Mouse (Mus musculus): ENCODE data around the gene Naxe.

The Naxe gene

DNA sequence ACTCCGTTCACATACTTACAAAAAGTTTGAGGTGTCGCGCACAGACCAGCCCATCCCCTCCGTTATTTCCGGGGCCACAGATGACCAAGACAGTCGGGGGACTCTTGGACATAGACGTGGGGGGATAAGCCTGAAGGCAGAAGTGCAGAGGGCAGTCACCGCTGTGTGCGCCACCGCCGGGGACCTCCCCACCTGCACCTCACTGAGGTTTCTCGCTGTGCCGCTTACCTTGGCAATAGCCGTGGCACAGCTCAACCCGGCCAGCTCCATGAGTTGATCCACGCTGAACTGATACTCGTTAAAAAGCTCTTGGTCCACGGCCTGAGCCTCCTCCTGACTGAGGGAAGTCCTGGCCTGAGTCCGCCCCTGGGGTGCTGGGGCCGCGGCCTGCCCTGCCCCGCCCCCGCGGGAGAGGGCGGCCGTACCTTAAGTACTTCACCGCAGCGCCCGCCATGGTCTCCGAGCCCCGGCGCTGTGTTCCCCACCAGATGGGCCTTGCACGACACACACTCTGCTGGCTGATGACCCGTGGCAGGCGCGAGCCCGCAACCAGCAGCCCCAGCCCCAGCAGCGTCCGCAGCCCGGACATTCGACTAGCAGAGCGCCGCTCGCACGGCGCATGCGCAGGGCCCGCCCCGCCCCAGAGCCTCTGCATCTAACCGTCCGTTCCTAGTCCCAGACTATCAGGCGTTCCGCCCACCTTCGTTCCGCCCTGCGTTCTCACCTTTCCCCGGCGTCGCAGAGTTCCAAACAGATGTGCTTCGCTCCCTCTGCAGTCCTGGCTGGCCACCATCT lies at the start of gene Naxe:
Gene Naxe, minus strand, starts transcription at position 594 of the 795 bp plus-strand sequence.
- peak; percentile 89 for DNase-seq (ENCODE audit: low spot score)

DNA sequence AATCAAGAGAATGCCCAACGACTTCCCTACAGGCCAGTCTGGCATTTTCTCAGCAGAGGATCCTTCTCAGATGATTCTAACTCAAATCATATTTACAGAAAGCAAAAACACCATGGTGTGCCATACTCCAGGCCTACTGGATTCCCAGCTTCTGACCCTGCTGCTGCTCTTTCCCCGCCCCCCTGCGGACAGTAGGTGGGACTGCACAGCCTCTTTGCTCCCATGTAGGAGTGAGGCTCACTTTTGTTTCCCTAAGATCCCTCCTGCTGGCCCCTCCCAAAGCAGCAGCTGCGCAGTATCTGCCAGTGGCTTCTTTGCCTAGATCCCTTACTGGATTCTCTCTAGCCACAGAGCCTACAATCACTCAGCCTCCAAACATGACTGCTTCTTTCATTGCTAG lies 47.8 kb upstream of the Naxe start:
- no peak for DNase-seq (ENCODE audit: low spot score)

DNA sequence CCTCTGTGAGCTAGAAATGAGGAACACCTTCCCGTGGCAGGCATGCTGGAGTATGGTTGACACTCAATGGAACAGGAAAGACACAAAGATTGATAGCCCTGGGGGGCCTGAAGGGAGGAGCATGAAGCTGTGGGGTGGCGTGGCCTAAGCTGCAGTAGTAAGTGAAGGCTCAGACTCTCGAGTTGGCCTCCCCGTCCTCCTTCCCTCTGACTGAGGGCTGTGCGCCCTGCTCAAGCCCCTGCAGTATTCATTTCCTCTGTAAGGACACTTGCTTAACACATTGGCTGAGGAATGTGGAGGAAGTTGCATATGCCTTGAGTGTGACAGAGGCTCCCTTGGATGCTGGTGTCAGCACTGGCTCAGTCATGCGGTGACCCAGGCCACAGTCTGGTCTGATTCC lies 44.3 kb upstream of the Naxe start:
- no peak for DNase-seq (ENCODE audit: low spot score)

DNA sequence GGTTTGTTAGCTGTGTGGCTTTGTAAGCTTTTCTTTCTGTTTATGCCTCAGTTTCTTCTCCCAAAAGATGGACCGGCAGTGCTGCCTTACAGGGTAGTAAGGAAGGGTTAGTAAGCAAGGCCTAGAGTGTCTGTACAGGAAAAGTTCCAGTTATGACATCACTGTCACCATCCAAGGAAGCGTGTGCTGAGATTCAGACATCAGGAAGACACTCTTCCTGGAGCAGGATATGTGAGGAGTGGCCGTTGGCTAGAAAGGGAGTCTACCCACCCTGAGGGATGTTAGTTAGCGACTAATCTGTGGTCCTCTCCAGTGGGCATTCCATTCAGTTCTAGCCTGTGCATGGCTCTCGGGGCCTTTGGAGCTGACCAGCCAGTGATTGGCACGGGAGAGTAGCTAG lies 43.9 kb upstream of the Naxe start:
- DNase-seq (ENCODE audit: low spot score), result no peak

- no peak for DNase-seq (ENCODE audit: low spot score)
Observed at GRCm38 (mm10) chr3:88101736-88102135, 43.4 kb upstream of the Naxe start.

GRCm38 (mm10) chr3:88100251-88100650 lies 42.0 kb upstream of the Naxe start:
- DNase-seq (ENCODE audit: low spot score), result no peak

GRCm38 (mm10) chr3:88097666-88098065 lies 39.4 kb upstream of the Naxe start:
- DNase-seq (ENCODE audit: low spot score), result no peak

DNA sequence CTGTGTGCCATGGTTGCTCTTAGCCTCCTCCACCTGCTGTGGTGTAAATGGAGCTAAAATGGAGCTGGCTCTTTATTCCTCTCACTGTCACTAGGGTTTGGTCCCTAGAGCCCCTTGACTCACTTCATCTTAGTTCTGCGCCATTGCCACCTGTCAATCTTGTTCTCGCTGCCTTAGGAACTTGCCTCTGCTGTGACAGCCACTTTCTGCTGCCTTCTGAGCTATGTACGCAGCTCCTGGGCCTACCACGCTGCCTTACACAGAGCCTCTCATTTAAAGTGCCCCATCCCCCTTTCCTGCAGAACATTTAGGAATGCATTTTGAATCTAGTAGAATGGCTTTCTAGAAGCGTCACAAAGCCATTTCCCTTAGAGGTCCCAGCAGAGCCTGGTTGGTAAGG lies 35.8 kb upstream of the Naxe start:
- DNase-seq (ENCODE audit: low spot score), result no peak

- DNase-seq (ENCODE audit: low spot score), result no peak
Observed at GRCm38 (mm10) chr3:88090616-88091015, 32.3 kb upstream of the Naxe start.

DNA sequence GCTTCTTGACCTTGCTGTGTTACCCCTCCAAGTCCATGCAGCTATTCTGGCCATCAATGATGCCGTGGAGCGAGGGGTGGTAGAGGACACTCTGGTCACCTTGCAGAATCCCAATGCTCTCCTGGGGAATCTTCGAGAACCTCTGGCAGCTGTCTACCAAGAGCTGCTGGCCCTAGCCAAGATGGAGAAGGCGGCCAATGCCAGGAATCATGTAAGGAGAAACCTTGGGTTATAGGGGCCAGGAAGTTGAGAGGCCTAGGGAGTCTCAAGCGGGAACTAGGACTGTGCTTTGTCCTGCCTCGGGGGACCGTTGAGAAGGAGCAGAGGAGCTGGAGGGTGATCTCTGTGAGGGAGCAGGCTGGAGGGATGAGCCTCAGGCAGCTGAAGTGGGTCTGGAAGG lies 31.8 kb upstream of the Naxe start:
- no peak for DNase-seq (ENCODE audit: low spot score)

DNA sequence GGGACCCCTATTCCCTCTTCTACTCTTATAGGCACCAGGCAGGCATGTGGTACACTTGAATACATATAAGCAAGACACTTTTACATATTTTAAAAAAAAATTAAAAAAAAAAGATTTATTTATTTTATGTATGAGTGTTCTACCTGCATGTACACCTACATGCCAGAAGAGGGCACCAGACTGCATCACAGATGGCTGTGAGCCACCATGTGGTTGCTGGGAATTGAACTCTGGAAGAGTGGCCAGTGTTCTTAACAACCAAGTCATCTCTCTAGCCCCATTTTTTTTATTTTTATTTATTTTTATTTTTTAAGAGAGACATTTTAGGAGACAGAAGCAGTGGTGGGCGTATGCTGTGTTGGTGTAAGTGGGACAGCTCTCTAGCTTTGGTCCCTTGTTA lies 29.4 kb upstream of the Naxe start:
- DNase-seq (ENCODE audit: low spot score), result no peak

DNA sequence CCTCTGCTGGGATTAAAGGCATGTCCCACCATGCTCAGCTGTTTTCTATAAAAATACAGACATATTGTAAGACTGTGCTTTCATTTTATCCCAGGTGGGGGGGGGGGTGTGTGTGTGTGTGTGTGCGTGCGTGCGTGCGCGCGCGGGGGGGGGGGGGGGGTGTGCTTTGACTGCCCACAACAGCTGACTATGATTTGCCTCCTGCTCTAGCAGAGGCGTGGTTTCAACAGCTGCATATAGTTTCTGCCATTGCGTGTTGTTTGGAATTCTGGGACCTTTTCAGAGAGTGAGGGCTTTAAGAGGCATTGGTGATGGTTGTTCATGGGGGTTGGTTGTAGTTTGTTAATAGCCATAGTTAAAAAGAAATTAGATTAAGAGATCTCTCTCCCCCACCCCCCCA lies 27.2 kb upstream of the Naxe start:
- no peak for DNase-seq (ENCODE audit: low spot score)

- no peak for DNase-seq (ENCODE audit: low spot score)
Observed at GRCm38 (mm10) chr3:88084001-88084400, 25.7 kb upstream of the Naxe start.

- no peak for DNase-seq (ENCODE audit: low spot score)
Observed at GRCm38 (mm10) chr3:88082663-88083062, 24.4 kb upstream of the Naxe start.

- no peak for DNase-seq (ENCODE audit: low spot score)
Observed at GRCm38 (mm10) chr3:88082224-88082618, 23.9 kb upstream of the Naxe start.

- DNase-seq (ENCODE audit: low spot score), result peak; percentile 94
Observed at GRCm38 (mm10) chr3:88081345-88082223, 23.3 kb upstream of the Naxe start, which contains the start of gene Iqgap3. TSS of gene Iqgap3 (plus strand) at chr3:88081971.

DNA sequence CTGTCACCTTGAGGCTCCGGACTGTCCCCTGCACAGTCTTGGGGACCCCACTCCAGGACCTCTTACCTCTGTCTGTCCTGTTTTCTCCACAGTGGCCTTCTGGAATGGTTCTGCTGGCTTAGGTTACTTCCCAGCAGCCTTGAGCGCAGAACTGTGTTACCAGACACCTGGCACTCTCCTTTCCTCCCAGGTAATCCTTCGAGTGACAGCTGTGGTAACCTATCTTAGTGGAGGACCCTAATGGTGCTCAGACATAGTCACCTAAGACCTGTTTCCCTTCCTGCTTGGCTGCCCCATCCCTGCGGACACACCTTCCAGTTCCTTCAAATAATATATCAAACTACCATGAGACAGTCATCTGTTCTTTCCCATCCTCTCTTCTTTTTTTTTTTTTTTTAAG lies 19.9 kb upstream of the Naxe start, which contains the start of gene Ttc24:
Gene Ttc24, minus strand, starts transcription at position 101 of the 400 bp plus-strand sequence.
- no peak for DNase-seq (ENCODE audit: low spot score)

- no peak for DNase-seq (ENCODE audit: low spot score)
Observed at GRCm38 (mm10) chr3:88077441-88077840, 19.1 kb upstream of the Naxe start.

DNA sequence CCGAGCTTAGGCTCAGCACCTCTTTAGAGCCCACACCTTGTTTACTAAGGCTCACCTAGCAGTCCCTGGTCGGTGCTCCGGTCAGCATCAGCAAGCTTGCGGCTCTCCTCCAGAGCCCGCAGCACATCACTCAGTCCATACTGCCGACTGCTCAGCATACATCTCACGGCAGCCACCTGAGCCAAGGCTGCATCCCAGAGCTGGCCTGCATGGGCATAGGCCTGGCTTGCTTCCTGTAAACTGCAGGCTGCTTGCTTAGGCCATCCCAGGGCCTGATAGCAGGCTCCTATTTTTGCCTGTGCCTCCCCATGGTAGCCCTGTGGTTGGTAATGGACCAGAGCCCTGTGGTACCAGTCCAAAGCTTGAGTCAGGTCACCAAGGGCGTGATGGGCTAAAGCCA lies 16.5 kb upstream of the Naxe start:
- DNase-seq (ENCODE audit: low spot score), result no peak

GRCm38 (mm10) chr3:88074351-88074750 lies 16.1 kb upstream of the Naxe start:
- DNase-seq (ENCODE audit: low spot score), result no peak

DNA sequence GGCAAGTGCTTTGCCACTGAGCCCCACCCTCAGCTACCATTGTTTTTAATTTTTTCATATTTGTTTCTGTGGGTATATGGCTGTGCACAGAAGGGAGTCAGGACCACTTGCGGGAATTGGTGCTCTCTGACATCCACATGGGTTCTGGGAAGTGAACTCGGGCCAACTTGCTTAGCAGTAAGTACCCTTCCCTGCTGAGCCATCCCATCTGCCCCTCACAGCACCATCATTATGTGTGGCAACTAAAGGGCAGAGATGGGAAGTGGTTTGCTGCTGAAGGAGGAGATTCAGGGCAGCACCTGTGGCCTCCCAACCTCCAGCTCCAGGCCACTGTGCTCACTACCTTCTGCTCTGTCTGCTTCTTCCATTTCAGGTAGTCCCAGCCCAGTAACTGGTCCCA lies 15.3 kb upstream of the Naxe start:
- DNase-seq (ENCODE audit: low spot score), result no peak

- peak; percentile 92 for DNase-seq (ENCODE audit: low spot score)
Observed at GRCm38 (mm10) chr3:88071783-88072182, 13.5 kb upstream of the Naxe start.

DNA sequence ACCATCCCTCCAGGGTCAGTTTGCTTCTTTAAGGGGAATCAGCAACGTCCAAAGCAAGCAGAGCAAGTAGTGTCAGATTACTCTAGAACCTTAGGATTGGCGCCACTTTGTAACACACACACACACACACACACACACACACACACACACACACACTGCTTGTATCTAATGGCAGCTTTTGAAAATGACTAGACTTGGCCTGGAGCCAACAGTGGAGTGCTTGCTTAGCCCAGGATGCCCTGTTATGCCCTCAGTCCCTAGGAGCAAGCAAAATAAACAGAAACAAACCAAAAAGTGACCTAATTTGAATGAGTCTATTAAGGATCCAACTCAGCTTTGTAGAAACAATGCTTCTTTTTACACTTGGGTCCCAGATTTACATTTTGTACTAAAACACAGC lies 10.1 kb upstream of the Naxe start:
- no peak for DNase-seq (ENCODE audit: low spot score)
